Mouse (Mus musculus): ENCODE data around the gene Sc5d. TPM values are rescaled to one million over a fixed set of nuclear protein-coding genes. Genes with fewer than 3 reads are reported as not detected.

Gene Sc5d
- 29.8 TPM for total RNA-seq (2023)

GRCm38 (mm10) chr9:42264145-42264544 is at the start of gene Sc5d:
Gene Sc5d, minus strand, starts transcription at chr9:42264256.

Other genes starting within 250 kb of the Sc5d start
- gene Sorl1, start 140.0 kb downstream of the Sc5d start, total RNA-seq (2023): 44.5 TPM
- 0.50 TPM for gene Tecta, start 135.7 kb upstream of the Sc5d start, total RNA-seq (2023)
- gene Tbcel, start 243.6 kb upstream of the Sc5d start, total RNA-seq (2023): 65.0 TPM